ENCODE assay signal across 19 mouse cellular contexts in the genomic region with DNA sequence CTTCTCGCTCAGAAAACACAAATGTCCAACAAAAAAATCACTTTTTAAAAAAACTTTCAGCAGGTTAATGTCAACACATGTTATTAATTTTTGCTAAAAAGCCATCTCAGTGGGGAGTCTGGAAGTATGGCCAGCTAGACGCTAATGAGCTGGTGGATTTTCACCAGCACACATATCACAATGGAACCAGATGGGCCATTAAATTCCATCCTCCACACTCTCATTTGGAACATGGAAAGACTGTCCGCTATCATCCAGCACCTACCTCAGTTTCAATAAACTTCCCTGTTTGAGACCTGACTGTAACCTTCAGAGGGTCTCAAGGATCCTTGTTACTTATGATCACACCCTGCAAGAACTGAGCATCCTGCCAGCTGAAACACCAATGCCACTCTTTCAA.
DNase-seq lines count a peak whose midpoint lies in the region; ATAC-seq and TF ChIP-seq lines count a peak whose summit lies in the region.
"Had no signal": no experiment of that assay in that cellular context is flagged by ENCODE, and none has a peak within 500 bp of the region (broad histone marks: within the 10 kb centered on the region; RNA-seq: fewer than 3 reads in every experiment).

No protein-coding gene starts in this region.

- peak; percentile 9 for DNase-seq in forebrain, postnatal 0 days
- DNase-seq in forelimb bud, embryonic 11.5 days (ENCODE audit: low read depth, low spot score): peak; percentile 81
- DNase-seq in heart, postnatal 4 days: no peak
- DNase-seq in adrenal gland, adult 18-20 months (ENCODE audit: low spot score in 2 of 2): no peak
- no peak for DNase-seq in spleen, postnatal 14 days (ENCODE audit: low spot score in 2 of 2)
- DNase-seq: adrenal gland, postnatal 25 days; cerebellum, adult 2 months; gastrocnemius, postnatal 36 days; heart, adult 11 months; heart, postnatal 10 days; kidney, adult 18-20 months had no signal

- no peak for ATAC-seq in forebrain, postnatal 0 days
- ATAC-seq in forebrain, embryonic 13.5 days: no peak
- ATAC-seq in limb, embryonic 12.5 days (ENCODE audit: insufficient number of reproducible peaks, insufficient read depth, low FRiP score, low TSS enrichment, low read depth): no peak
- ATAC-seq: hindbrain, postnatal 0 days; intestine, embryonic 15.5 days had no signal

- H3K4me3 ChIP-seq in forebrain, postnatal 0 days (ENCODE audit: low read depth, low read length): no peak overlapping the region
- H3K4me3 ChIP-seq in forebrain, embryonic 13.5 days: no peak overlapping the region
- H3K4me3 ChIP-seq in limb, embryonic 12.5 days (replicated peaks): no peak overlapping the region
- H3K4me3 ChIP-seq: embryonic facial prominence, embryonic 15.5 days; erythroblast, embryonic 14.5 days; forebrain, embryonic 10.5 days; hindbrain, embryonic 13.5 days; intestine, embryonic 15.5 days had no signal

- H3K27me3 ChIP-seq in forebrain, postnatal 0 days (ENCODE audit: insufficient read depth, low read length): no peaks in the 10 kb centered on the region
- no peaks in the 10 kb centered on the region for H3K27me3 ChIP-seq in forebrain, embryonic 13.5 days
- no peaks in the 10 kb centered on the region for H3K27me3 ChIP-seq in limb, embryonic 12.5 days
- H3K27me3 ChIP-seq: embryonic facial prominence, embryonic 15.5 days; hindbrain, embryonic 13.5 days; intestine, embryonic 15.5 days had no signal

- no peaks in the 10 kb centered on the region for H3K9me3 ChIP-seq in forebrain, postnatal 0 days (ENCODE audit: low read length)
- no peaks in the 10 kb centered on the region for H3K9me3 ChIP-seq in forebrain, embryonic 13.5 days (replicated peaks)
- H3K9me3 ChIP-seq in limb, embryonic 12.5 days: 0 out of 2 replicates have a peak, but pooled peaks cover 3% of the 10 kb centered on the region
- H3K9me3 ChIP-seq: embryonic facial prominence, embryonic 15.5 days; forebrain, embryonic 10.5 days; intestine, embryonic 15.5 days had no signal

- no peaks in the 10 kb centered on the region for H3K4me1 ChIP-seq in forebrain, postnatal 0 days (ENCODE audit: insufficient read depth)
- H3K4me1 ChIP-seq in forebrain, embryonic 13.5 days: no peaks in the 10 kb centered on the region
- H3K4me1 ChIP-seq in limb, embryonic 12.5 days (replicated peaks): peaks cover 13% of the 10 kb centered on the region
- H3K4me1 ChIP-seq: embryonic facial prominence, embryonic 15.5 days; forebrain, embryonic 10.5 days; hindbrain, embryonic 13.5 days; intestine, embryonic 15.5 days had no signal

- H3K4me2 ChIP-seq in forebrain, postnatal 0 days (ENCODE audit: low read depth): no peak overlapping the region
- H3K4me2 ChIP-seq in forebrain, embryonic 13.5 days: no peak overlapping the region
- no peak overlapping the region for H3K4me2 ChIP-seq in limb, embryonic 12.5 days
- H3K4me2 ChIP-seq: embryonic facial prominence, embryonic 15.5 days; hindbrain, embryonic 13.5 days; intestine, embryonic 15.5 days had no signal

- H3K36me3 ChIP-seq in forebrain, postnatal 0 days (ENCODE audit: insufficient read depth): no peaks in the 10 kb centered on the region
- no peaks in the 10 kb centered on the region for H3K36me3 ChIP-seq in forebrain, embryonic 13.5 days (ENCODE audit: poor library complexity, severe bottlenecking)
- H3K36me3 ChIP-seq in limb, embryonic 12.5 days: no peaks in the 10 kb centered on the region
- H3K36me3 ChIP-seq: embryonic facial prominence, embryonic 15.5 days; forebrain, embryonic 10.5 days; hindbrain, embryonic 13.5 days; intestine, embryonic 15.5 days had no signal

- TF ChIP-seq CTCF in forebrain, postnatal 0 days (IDR thresholded peaks at IDR 0.05; ENCODE audit: low read depth): no peak

- H3K27ac ChIP-seq in forebrain, postnatal 0 days (ENCODE audit: low read depth, low read length): no peak overlapping the region
- no peak overlapping the region for H3K27ac ChIP-seq in forebrain, embryonic 13.5 days
- peak overlapping the region; percentile 59; the same call in 1 of the 2 replicates for H3K27ac ChIP-seq in limb, embryonic 12.5 days
- H3K27ac ChIP-seq: embryonic facial prominence, embryonic 15.5 days; forebrain, embryonic 10.5 days; hindbrain, embryonic 13.5 days; hindbrain, postnatal 0 days; intestine, embryonic 15.5 days had no signal

- H3K9ac ChIP-seq in forebrain, postnatal 0 days: no peak overlapping the region
- no peak overlapping the region for H3K9ac ChIP-seq in forebrain, embryonic 13.5 days
- no peak overlapping the region for H3K9ac ChIP-seq in limb, embryonic 12.5 days (replicated peaks)
- H3K9ac ChIP-seq: embryonic facial prominence, embryonic 15.5 days; hindbrain, embryonic 13.5 days; intestine, embryonic 15.5 days had no signal

- WGBS in forebrain, postnatal 0 days: 42% methylated on average over 3 of the region's 3 CpGs
- WGBS in forebrain, embryonic 13.5 days: 49% methylated on average over 3 of the region's 3 CpGs
- WGBS in limb, embryonic 12.5 days: 12% methylated on average over 3 of the region's 3 CpGs

Comparison
In these comparisons a context has a peak if more than half of its experiments do, and no peak if none do; other contexts are left out.
1. DNase-seq: peak in forebrain, postnatal 0 days (single experiment) and forelimb bud, embryonic 11.5 days (single experiment); none in heart, postnatal 4 days (single experiment), adrenal gland, adult 18-20 months (0 of 2) and spleen, postnatal 14 days (0 of 2).